Mouse (Mus musculus) heart, postnatal 4 days (tissue): ENCODE data around the gene Ppargc1a. TPM values are rescaled to one million over a fixed set of nuclear protein-coding genes. Genes with fewer than 3 reads are reported as not detected.

Experiments
- DNase-seq: peaks from one replicate; pipeline ENCODE4 v3.0.0; 2021
- total RNA-seq, 2 experiments: library from RNA; stranded (reverse); gene quantifications; 2 replicates each; pipeline ENCODE4 v1.2.3; 2021

The Ppargc1a gene
- total RNA-seq, 2 experiments from 2014 or later = 132 to 141 TPM

DNA sequence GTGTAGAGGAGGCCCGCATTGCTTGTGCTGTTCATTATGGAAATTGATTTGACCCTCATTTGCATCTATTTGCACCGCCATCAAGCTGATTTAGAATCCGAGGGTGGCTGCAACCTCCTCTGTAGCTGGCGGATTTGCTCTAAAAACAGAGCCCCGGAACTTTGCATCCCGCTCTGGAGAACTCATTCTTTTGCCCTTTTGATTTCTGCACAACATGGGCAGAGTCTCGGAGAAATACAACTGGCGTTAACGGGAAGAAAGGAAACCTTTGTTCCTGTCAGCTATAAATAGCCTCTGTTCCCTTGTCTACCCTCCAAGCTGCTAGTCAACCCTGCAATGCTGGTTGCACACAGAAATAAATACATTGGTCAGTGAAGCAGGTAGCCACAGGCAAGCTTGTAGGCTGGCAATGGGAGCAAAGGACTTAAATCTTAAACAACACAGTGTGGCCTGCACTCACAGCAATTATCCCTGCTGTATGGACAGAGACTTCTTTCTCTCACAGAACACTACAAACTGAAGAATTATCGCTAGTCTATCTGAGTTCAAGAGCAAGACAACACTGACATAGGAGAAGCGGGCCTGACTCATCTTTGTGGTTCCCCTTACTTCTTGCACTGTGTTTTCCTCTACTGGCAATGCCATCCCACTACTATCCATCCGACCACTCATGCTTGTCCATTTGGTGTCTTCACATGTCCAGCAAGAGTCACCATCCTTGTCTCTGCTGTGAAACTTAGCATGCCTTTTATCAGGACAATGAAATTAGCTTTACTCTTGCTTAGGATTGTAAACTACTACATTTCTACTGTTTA lies 155.0 kb downstream of the Ppargc1a start:
- peak; percentile 4 for DNase-seq

GRCm38 (mm10) chr5:51410006-51410405 lies 157.5 kb downstream of the Ppargc1a start:
- DNase-seq = no peak

DNA sequence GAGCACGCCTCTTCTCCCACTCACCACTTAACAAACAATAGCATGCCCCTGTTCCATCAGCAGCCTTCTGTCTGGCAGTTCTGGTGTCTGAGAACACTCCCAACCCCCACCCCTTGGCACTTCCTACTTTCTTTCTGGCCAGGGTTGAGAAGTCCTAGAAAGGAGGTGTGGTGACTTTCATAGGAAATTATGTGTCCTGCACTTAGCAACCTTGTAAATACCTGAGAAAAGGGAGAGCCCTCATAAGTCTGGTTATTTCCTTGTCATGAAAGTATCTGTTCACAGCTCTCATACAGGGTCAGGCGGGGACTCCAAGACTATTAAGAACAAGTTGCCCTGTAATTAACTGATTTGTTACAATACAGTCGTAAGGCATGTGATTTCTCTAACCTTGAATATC lies 161.1 kb downstream of the Ppargc1a start:
- peak; percentile 7 for DNase-seq
